Mouse (Mus musculus) CD8-positive naive resting alpha-beta T cell, adult 2 months (primary cell): ENCODE measurements around the gene Rbbp4.

Experiments
- DNase-seq, 2 experiments: peaks; one replicate each; pipeline ENCODE4 v3.0.0; 2022; ENCODE audit warnings: low read depth in 2 of 2, low spot score in 2 of 2

The Rbbp4 gene

GRCm38 (mm10) chr4:129296066-129296465 lies 39.1 kb downstream of the Rbbp4 start:
- DNase-seq = no peak

- no peak for DNase-seq
Measured at GRCm38 (mm10) chr4:129295188-129295587, 40.0 kb downstream of the Rbbp4 start.

GRCm38 (mm10) chr4:129293702-129294101 lies 41.5 kb downstream of the Rbbp4 start:
- DNase-seq = no peak

DNA sequence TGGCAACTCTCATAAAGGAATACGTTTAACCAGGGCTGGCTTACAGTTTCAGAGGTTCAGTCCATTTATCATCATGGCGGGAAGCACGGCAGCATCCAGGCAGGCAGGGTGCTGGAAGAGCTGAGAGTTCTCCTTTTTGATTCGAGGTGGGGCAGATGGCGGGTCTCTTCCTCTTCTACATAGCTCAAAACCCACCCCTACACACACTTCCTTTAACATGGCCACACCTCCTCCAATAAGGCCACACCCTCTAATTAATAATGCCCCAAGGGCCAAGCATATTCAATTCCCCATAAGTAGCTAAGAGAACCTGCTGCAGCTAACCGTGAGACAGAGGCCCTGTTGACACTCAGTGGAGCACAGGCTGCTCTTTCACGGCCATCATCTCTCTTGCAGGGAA lies 42.3 kb downstream of the Rbbp4 start:
- DNase-seq = no peak

DNA sequence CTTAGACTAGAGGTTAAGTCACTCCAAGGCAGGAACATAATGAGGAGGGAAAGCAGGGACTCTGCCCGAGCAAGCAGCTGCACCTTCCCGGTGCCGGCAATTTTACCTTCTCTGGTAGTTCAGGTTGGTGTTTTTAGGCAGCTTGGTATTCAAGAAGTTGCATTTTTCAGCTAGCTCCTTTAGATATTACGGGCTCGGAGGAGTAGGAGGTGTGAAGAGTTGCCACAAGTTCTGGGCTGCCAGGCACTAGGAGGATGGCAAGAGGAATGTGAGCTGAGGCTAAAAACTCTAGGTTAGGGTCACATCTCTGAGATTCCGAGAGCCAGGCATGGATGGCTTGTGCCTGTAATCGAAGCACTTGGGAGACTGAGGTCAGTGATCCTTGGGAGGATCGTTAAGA lies 45.5 kb downstream of the Rbbp4 start:
- no peak for DNase-seq

DNA sequence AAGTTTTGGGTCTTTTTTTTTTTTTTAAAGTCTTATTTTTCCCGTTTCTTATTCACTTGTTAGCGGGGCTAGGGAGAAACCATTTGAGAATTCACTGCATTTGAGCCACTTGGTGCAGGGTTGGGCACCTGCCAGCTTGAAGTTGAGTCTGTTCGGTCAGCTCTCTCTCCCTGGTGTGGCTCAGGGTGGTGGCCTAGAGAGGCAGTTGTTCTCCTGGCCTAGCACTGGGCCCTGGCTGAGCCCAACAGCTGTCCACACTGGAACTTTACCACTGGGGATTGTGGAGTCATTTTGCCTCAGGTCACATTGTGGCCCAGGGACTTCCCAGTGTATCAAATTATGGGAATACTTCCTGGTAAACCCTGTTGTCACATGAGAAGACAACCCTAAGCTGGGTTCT lies 47.1 kb downstream of the Rbbp4 start:
- no peak for DNase-seq

DNA sequence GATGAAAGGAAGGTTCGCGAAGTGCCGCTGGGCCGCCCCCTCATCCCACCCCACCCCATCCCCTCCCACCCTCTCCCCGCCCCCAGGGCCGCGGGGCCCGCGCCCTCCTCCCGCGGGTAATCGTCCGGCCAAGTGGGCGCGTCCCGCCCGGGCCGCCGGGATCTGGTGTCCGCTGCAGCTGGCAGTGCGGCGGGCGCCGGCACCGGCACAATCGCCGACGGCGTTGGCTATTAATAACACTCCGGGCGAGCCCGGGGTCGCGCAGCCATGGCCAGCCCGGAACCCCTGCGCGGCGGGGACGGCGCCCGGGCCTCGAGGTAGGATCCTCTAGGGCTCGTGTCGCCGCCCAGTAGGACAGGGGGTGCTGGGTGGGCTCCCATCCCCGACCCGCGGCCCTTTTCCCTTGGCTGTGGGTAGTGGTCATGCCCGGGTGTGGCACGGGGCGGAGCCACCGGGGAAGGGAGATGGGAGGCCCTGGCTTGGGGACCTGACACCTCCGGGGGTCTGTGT lies 47.6 kb downstream of the Rbbp4 start, which contains the start of gene Sync:
Sync (plus strand) TSS at position 146 of the 510 bp plus-strand sequence.
- DNase-seq = no peak

DNA sequence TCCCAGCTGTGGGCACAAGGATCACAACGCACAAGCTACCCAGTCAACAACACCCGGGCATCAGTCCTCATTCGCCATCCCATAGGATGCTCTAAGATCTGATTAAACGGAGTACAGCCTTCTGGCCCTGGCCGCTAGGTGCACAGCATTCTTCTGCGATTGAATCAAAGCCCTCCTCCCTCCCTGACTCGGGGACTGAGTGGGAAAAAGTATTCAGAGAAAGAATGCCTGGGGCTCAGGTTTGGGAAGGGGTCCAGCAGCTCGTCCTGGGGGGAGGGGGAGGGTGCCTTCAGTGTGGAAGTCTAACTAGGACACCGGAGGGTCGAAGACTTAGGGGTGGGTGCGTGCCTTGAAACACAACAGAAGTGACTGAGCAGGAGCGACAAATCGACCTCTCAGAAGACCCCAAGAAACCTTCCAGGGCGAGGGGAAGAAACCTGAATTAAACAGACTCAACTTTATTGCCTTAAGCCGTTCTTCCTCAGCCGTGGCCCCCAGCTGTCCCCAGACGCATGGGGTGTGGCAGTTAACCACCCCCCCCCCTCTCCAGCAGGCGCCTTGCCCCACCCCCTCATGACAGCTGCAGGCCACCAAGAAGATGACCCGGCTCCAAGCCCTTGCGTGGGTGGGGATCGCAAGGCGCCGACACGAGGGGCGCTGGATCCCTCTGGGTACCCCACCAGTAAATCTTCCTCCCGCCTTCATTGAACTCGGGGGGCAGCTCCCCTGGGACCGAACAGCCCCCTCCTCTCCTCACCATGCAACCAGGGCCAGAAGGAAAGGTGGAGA lies 48.3 kb downstream of the Rbbp4 start:
- DNase-seq = no peak

DNA sequence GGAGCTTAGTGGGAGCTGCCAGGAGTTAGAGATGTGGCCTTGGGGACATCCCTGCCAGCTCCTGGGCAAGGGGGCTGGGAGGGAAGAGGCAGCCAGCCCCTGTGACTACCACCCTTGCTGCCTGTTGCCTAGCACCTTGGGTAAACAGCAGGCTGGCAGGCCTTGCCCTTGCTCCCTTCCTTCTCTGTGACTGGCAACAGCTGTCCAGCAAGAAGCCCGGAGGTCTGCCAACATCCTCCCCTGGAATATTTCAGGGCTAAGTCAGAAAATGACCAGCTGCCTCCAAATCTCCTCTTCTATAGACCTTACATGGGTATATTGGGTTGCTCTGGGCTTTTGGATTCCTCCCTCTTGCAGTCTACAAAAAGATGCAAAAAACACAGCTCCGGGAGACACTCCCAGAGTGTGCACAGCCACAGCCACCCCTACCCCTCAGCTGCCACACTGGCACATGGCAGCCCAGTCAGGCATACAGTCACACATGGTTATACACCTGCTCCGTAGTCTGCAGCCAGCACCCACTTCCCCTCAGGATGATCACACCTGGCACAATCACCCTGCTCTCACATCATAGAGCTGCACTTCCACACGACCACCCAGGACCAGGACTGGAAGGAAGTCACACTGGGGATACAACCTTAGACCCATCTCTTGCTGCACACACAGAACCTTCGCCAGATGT lies 49.0 kb downstream of the Rbbp4 start:
- no peak for DNase-seq

- DNase-seq = no peak
Measured at GRCm38 (mm10) chr4:129284685-129285084, 50.5 kb downstream of the Rbbp4 start.

GRCm38 (mm10) chr4:129283226-129283625 lies 51.9 kb downstream of the Rbbp4 start:
- no peak for DNase-seq

DNA sequence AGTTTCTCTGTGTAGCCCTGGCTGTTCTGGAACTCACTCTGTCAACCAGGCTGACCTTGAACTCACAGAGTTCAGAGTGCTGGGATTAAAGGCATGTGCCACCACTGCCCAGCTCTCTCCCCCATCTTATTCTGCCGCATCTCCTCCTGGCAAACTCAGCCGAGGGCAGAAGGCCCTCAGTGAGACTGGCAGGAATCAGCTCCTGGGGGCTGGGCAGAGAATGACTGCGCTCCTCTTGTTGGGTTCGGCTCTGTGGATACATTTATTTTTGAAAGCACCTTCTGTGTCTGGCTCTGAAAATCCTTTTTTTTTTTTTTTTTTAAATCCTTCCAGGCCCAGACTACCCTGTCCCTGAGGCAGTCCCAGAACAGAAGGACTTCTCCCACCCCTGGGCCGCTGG lies 52.4 kb downstream of the Rbbp4 start:
- no peak for DNase-seq

DNA sequence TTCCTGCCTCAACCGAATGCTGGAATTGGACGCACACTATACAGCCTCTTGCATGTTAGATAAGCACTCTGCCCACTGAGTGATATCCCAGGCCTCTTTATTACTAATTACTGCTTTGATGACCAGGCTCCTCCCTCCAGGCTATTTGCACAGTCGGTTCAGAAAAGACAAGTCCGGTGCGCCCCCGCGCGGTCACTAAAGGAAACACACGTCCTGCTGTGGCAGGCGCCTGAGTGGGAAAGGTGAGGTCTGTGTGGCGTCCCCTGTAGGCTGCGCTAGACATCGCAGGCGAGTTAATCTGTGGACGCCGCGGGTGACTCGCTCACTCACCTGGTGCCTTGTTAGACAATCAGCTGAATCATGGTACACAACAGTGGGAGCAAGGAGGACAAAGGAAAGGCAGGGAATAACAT lies 58.7 kb downstream of the Rbbp4 start:
- peak; percentile 87 to 92 for DNase-seq

DNA sequence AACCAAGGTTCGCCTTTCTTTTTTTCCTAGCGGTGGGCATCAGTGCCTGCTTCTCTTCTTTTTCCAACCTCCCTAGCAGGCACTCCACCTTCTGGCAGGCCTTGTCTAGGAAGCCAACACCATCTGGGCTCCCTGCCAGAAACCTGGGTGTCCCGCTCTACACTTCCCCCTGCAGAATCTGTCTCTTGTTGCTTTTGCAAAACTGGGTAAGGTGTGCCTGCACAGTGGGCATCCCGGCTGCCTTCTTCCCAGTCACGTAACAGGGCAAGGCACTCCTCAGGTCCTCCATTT lies 62.5 kb downstream of the Rbbp4 start:
- no peak for DNase-seq

GRCm38 (mm10) chr4:129271991-129272755 lies 63.0 kb downstream of the Rbbp4 start:
- DNase-seq = no peak

DNA sequence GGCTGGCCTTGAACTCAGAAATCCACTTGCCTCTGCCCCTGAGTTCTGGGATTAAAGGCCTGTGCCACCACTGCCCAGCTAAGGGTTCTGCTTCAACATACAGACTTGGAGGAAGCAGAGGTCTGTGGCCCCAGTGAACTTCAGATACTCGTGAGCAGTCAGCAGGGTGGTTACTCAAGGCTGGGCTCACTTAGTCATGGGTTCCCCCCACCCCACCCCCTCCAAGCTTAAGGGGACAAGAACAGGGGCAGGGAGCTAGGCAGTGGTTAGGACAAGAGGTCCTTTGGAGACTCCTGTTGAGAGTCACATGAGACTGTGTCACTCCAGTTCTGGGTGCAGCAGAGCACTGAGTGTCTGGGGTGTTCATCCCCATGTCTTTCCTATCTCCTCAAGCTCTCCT lies 66.5 kb downstream of the Rbbp4 start:
- DNase-seq = no peak

- DNase-seq = no peak
Measured at GRCm38 (mm10) chr4:129266821-129267220, 68.3 kb downstream of the Rbbp4 start.

DNA sequence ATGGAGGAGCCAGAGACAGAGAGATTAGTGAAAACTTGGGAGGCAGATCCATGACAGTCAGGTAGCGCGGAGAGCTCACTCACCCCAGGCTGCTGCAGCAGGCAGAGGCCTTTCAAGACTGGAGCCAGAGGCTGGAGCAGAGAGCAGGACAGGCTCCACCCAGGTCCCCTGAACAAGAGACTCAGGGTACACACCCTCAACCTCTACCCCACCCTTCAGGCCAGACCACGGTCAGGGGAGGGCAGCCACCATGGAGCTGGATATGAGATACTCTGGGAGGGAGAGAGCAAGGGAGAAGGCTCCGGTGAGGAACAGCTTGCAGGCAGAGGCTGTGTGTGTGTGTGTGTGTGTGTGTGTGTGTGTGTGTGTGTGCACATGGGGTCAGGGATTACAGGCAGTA lies 69.0 kb downstream of the Rbbp4 start:
- DNase-seq = no peak

- DNase-seq = no peak
Measured at GRCm38 (mm10) chr4:129263225-129264021, 71.7 kb downstream of the Rbbp4 start.

DNA sequence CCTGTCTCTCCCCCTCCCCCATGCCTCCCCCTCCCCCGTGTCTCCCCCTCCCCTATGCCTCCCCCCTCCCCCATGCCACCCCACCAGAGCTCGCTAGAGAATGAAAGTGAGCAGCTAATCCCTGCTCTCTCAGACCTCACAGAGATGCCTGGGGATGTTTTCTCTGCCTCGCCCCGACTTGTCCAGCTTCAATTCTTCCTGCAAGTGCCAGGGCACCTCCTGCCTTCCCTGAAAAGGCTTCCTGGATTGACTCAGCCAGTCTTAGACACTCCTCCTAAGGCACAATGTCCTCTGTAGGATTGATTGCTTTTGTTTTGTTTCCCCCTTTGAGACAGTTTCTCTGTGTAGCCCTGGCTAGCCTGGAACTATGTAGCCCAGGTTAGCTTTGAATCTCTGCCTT lies 74.0 kb downstream of the Rbbp4 start, which contains the start of gene C77080:
C77080 (minus strand) TSS at position 209 of the 400 bp plus-strand sequence.
- DNase-seq = no peak

DNA sequence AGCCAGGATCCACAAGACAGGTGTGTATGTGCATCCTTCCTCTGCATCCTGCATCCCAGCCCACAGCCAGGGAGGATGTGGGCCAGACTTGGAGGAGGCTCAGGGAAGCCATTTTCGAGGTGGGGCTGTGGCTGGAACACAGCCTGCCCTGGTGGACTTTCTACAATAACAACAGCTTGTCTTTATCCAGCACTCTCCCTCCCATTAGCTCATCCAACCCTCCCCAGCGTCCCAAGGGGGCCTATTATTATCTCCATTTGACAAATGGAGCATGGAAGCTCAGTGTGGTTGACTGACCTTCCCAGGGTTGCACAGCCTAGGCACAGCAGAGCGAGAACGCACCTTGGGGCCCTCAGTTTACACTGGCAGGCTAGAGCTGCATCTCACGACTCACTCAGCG lies 74.5 kb downstream of the Rbbp4 start:
- no peak for DNase-seq
